Mouse (Mus musculus) cerebellum, adult 18-20 months (tissue): ENCODE measurements around the gene Crebbp.

Experiments
- DNase-seq, 2 experiments: peaks; one replicate each; pipeline ENCODE4 v3.0.0; 2021

Crebbp gene

GRCm38 (mm10) chr16:4040206-4040605, 173.6 kb downstream of the Crebbp start:
- no peak for DNase-seq

- no peak for DNase-seq
Measured at GRCm38 (mm10) chr16:4037690-4038089, 176.1 kb downstream of the Crebbp start.

GRCm38 (mm10) chr16:4036807-4037206, 177.0 kb downstream of the Crebbp start, which contains the start of gene Dnase1:
Gene Dnase1, plus strand, starts transcription at chr16:4036942.
- DNase-seq, result no peak

GRCm38 (mm10) chr16:4035575-4035974, 178.2 kb downstream of the Crebbp start:
- DNase-seq, result no peak

- DNase-seq, result no peak
Measured at GRCm38 (mm10) chr16:4034476-4034875, 179.3 kb downstream of the Crebbp start.

- DNase-seq, result no peak
Measured at GRCm38 (mm10) chr16:4033971-4034370, 179.8 kb downstream of the Crebbp start.

- DNase-seq, result no peak
Measured at GRCm38 (mm10) chr16:4032341-4032748, 181.5 kb downstream of the Crebbp start.

GRCm38 (mm10) chr16:4031441-4032274, 182.1 kb downstream of the Crebbp start:
- no peak for DNase-seq
